Mouse (Mus musculus) E14TG2a.4 (cell line): Measurements from ENCODE around the gene Tnn.

Experiments
- CTCF ChIP-seq: conservative IDR thresholded peaks from 2 replicates; pipeline ENCODE4 v1.5.1; 2014; ENCODE audit warnings: low read length
- NANOG ChIP-seq: IDR thresholded peaks from 2 replicates; pipeline ENCODE4 v1.6.1; 2014; ENCODE audit warnings: borderline replicate concordance, low read length, mixed read lengths
- POU5F1 ChIP-seq: IDR thresholded peaks from 2 replicates; pipeline ENCODE4 v1.6.1; 2014; ENCODE audit warnings: low read length, borderline replicate concordance

DNA sequence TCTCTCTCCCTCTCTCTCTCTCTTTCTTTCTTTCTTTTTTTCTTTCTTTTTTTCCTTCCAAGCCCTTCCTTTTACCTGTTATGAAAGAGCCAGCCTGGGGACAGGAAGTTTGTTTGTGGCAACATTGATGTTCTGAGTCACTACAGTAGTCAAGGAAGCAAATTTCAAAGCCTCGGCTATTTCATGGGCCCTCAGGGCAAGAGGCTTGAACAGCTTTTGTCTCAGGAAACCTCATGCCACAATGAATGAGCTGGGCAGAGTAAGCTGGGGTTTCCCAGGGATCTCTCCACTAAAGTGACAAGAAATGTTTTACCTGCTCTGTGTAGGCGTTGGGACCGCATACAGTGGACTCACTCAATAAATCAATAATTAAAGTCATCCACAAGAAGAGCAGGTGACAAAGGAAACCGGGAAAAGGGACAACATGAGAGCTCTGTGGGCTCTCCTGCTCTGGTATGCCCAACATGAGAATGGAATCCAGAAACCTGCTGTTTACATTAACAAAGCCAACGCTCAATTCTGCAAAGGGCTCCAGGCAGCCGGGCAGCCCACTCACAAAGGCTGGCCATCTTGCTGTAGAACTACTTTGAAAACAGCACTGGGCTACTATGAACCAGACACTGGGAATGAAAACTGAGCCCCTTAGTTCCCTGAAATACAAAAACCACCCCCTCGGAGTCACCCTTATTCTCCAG lies 113.3 kb downstream of the Tnn start:
- no peak for TF ChIP-seq CTCF
- TF ChIP-seq POU5F1, result no peak
- TF ChIP-seq NANOG, result no peak
